11 mouse cellular contexts compared by ENCODE assay signal in the genomic region with DNA sequence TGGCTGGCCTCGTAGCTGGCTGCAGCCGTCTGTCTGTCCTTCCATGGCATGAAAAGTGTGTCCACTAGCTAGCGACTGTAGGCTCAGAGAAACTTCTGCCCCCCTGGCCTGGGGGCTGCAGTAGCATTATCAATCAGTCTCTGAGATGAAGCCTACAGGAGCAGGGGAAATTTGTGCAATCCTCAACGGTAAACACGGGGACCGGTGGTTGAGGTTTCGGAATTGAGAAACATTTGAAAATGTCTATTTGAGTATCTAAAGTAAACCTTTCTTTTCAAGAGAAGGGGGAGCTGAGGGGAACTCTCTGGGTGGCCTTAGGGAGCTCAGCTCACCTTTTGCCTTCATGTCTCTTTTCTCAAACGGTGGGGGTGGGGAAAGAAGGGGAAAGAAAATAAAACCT.
DNase-seq lines count a peak whose midpoint lies in the region; ATAC-seq and TF ChIP-seq lines count a peak whose summit lies in the region.
"Had no signal": no experiment of that assay in that cellular context is flagged by ENCODE, and none has a peak within 500 bp of the region (broad histone marks: within the 10 kb centered on the region; RNA-seq: fewer than 3 reads in every experiment).

No protein-coding gene starts in this region.

- H3K27me3 ChIP-seq in testis, adult 2 months (ENCODE audit: control insufficient read depth, insufficient read depth, low read length): no peaks in the 10 kb centered on the region
- no peaks in the 10 kb centered on the region; the same call in 1 of the 2 replicates for H3K27me3 ChIP-seq in limb, embryonic 11.5 days (ENCODE audit: control insufficient read depth, insufficient read depth, low read length)
- H3K27me3 ChIP-seq in midbrain, embryonic 13.5 days: peaks cover 8% of the 10 kb centered on the region; the same call in 1 of the 2 replicates
- no peaks in the 10 kb centered on the region for H3K27me3 ChIP-seq in heart, adult 2 months (ENCODE audit: control insufficient read depth, insufficient read depth, low read length)

- no peak for TF ChIP-seq POLR2A in testis, adult 2 months (IDR thresholded peaks at IDR 0.05; ENCODE audit: control insufficient read depth, low read depth, low read length)
- TF ChIP-seq POLR2A in heart, adult 2 months (IDR thresholded peaks at IDR 0.05; ENCODE audit: insufficient read depth, low read depth, low read length): no peak

- intact Hi-C loops in left cerebral cortex, postnatal 36 days (cut with DNase I): loop anchor here (5.0 to 10.0 kb wide), 3 partner anchors 135 to 1055 kb away; a partner anchor contains a TSS
- intact Hi-C loops in heart, adult 2 months (cut with DNase I): loop anchor here (2.0 to 10.0 kb wide), 3 partner anchors 1025 to 1265 kb away; a partner anchor contains a TSS

- no peak overlapping the region for H3K27ac ChIP-seq in testis, adult 2 months (ENCODE audit: control insufficient read depth, insufficient read depth, low read depth, low read length)
- no peak overlapping the region for H3K27ac ChIP-seq in limb, embryonic 11.5 days (replicated peaks; ENCODE audit: low read depth, low read length)
- no peak overlapping the region for H3K27ac ChIP-seq in midbrain, embryonic 13.5 days
- no peak overlapping the region for H3K27ac ChIP-seq in heart, adult 2 months

- H3K79me2 ChIP-seq in heart, adult 2 months (replicated peaks; ENCODE audit: control insufficient read depth, insufficient read depth, low read length): no peaks in the 10 kb centered on the region

- H3K9ac ChIP-seq in limb, embryonic 11.5 days (ENCODE audit: low read length): no peak overlapping the region
- no peak overlapping the region for H3K9ac ChIP-seq in midbrain, embryonic 13.5 days (replicated peaks)
- no peak overlapping the region for H3K9ac ChIP-seq in heart, adult 2 months (ENCODE audit: low read depth, low read length)

- H3K4me3 ChIP-seq in testis, adult 2 months (ENCODE audit: control insufficient read depth, low read depth, low read length): peak overlapping the region; percentile 57
- H3K4me3 ChIP-seq in limb, embryonic 11.5 days (ENCODE audit: low read depth, low read length): no peak overlapping the region
- no peak overlapping the region for H3K4me3 ChIP-seq in midbrain, embryonic 13.5 days (replicated peaks)
- no peak overlapping the region for H3K4me3 ChIP-seq in heart, adult 2 months
- H3K4me3 ChIP-seq: myocyte had no signal

- TF ChIP-seq CTCF in testis, adult 2 months (IDR thresholded peaks at IDR 0.05; ENCODE audit: control insufficient read depth, insufficient read depth, insufficient replicate concordance, low read depth, low read length): no peak
- TF ChIP-seq CTCF in heart, adult 2 months (IDR thresholded peaks at IDR 0.05): no peak

- ATAC-seq in limb, embryonic 11.5 days (ENCODE audit: insufficient number of reproducible peaks, low FRiP score, low TSS enrichment, low read depth): 0 out of 2 replicates have a peak, but pooled peaks have one; percentile 13
- peak; percentile 30; the same call in 1 of the 2 replicates for ATAC-seq in midbrain, embryonic 13.5 days

- no peak for TF ChIP-seq EP300 in heart, adult 2 months (IDR thresholded peaks at IDR 0.05; ENCODE audit: insufficient read depth, low read depth, low read length)

- no peaks in the 10 kb centered on the region for H3K36me3 ChIP-seq in testis, adult 2 months (ENCODE audit: control insufficient read depth, insufficient read depth, low read length)
- H3K36me3 ChIP-seq in limb, embryonic 11.5 days (ENCODE audit: control insufficient read depth, insufficient read depth, low read length): no peaks in the 10 kb centered on the region
- no peaks in the 10 kb centered on the region for H3K36me3 ChIP-seq in midbrain, embryonic 13.5 days
- no peaks in the 10 kb centered on the region for H3K36me3 ChIP-seq in heart, adult 2 months (ENCODE audit: control insufficient read depth, insufficient read depth, low read length)

- no peak overlapping the region for H3K4me2 ChIP-seq in limb, embryonic 11.5 days (ENCODE audit: low read depth, severe bottlenecking)
- peak overlapping the region; percentile 31 for H3K4me2 ChIP-seq in midbrain, embryonic 13.5 days (replicated peaks)

- no peaks in the 10 kb centered on the region; the same call in 1 of the 2 replicates for H3K9me3 ChIP-seq in limb, embryonic 11.5 days (ENCODE audit: control insufficient read depth, low read length)
- H3K9me3 ChIP-seq in midbrain, embryonic 13.5 days: no peaks in the 10 kb centered on the region

- peaks cover 12% of the 10 kb centered on the region for H3K4me1 ChIP-seq in testis, adult 2 months (ENCODE audit: control insufficient read depth, insufficient read depth, low read length)
- H3K4me1 ChIP-seq in limb, embryonic 11.5 days (ENCODE audit: control insufficient read depth, insufficient read depth, low read length): peaks cover 3% of the 10 kb centered on the region; the same call in 1 of the 2 replicates
- peaks cover 10% of the 10 kb centered on the region for H3K4me1 ChIP-seq in midbrain, embryonic 13.5 days (replicated peaks)
- H3K4me1 ChIP-seq in heart, adult 2 months (ENCODE audit: control insufficient read depth, insufficient read depth, low read length): no peaks in the 10 kb centered on the region; the same call in 1 of the 2 replicates

- 62% methylated on average over 8 of the region's 8 CpGs for WGBS in limb, embryonic 11.5 days
- WGBS in midbrain, embryonic 13.5 days: 70% methylated on average over 8 of the region's 8 CpGs
- WGBS in heart, adult 2 months: 62% methylated on average over 8 of the region's 8 CpGs

- no peak for DNase-seq in testis, postnatal 14 days (ENCODE audit: low spot score)
- DNase-seq in limb, embryonic 11.5 days (ENCODE audit: low spot score): no peak
- DNase-seq in left cerebral cortex, postnatal 36 days (ENCODE audit: low spot score in 2 of 2): no peak
- DNase-seq in adrenal gland, adult (ENCODE audit: inconsistent age in 2 of 2, low spot score in 1 of 2): no peak
- DNase-seq in retina, embryonic 14.5 days (ENCODE audit: low spot score): no peak
- DNase-seq in heart, adult 2 months: no peak
- DNase-seq: heart, postnatal 4 days; thymus, postnatal 36 days had no signal
